ENCODE assay signal across 9 mouse cellular contexts in genomic region chr6:100731996-100732375, GRCm38 (mm10). TPM values are rescaled to one million over a fixed set of nuclear protein-coding genes. Genes with fewer than 3 reads are reported as not detected.
DNase-seq lines count a peak whose midpoint lies in the region; ATAC-seq and TF ChIP-seq lines count a peak whose summit lies in the region.
"Had no signal": no experiment of that assay in that cellular context is flagged by ENCODE, and none has a peak within 500 bp of the region (broad histone marks: within the 10 kb centered on the region; RNA-seq: fewer than 3 reads in every experiment).

No protein-coding gene starts in this region.

- H3K27me3 ChIP-seq in limb, embryonic 11.5 days (ENCODE audit: control insufficient read depth, insufficient read depth, low read length), result no peaks in the 10 kb centered on the region
- H3K27me3 ChIP-seq in limb, embryonic 10.5 days (ENCODE audit: low read depth, poor library complexity, severe bottlenecking), result no peaks in the 10 kb centered on the region
- H3K27me3 ChIP-seq in embryonic facial prominence, embryonic 12.5 days, result no peaks in the 10 kb centered on the region
- H3K27me3 ChIP-seq in heart, postnatal 0 days (ENCODE audit: control insufficient read depth, insufficient read depth, low read length), result no peaks in the 10 kb centered on the region
- H3K27me3 ChIP-seq in myocyte (ENCODE audit: control insufficient read depth, insufficient read depth, insufficient read length), result no peaks in the 10 kb centered on the region
- H3K27me3 ChIP-seq: Patski had no signal

- no peak overlapping the region for H3K4me3 ChIP-seq in limb, embryonic 11.5 days (ENCODE audit: low read depth, low read length)
- H3K4me3 ChIP-seq in limb, embryonic 10.5 days, result no peak overlapping the region
- no peak overlapping the region for H3K4me3 ChIP-seq in embryonic facial prominence, embryonic 12.5 days
- H3K4me3 ChIP-seq in heart, postnatal 0 days (ENCODE audit: low read depth, low read length), result no peak overlapping the region
- no peak overlapping the region for H3K4me3 ChIP-seq in myocyte

- DNase-seq in limb, embryonic 11.5 days (ENCODE audit: low spot score), result peak; percentile 36
- no peak for DNase-seq in limb, embryonic 10.5 days (ENCODE audit: low spot score)
- DNase-seq in heart, postnatal 0 days (ENCODE audit: low spot score), result peak; percentile 28
- DNase-seq in layer of hippocampus, postnatal 14 days (ENCODE audit: low spot score in 2 of 2), result peak; percentile 43 to 77
- no peak for DNase-seq in cerebellum, adult 11-12 months
- DNase-seq in cerebellum, postnatal 36 days, result no peak

- peak overlapping the region; percentile 68 for H3K27ac ChIP-seq in limb, embryonic 11.5 days (replicated peaks; ENCODE audit: low read depth, low read length)
- H3K27ac ChIP-seq in limb, embryonic 10.5 days, result no peak overlapping the region; the same call in 1 of the 2 replicates
- peak overlapping the region; percentile 83 for H3K27ac ChIP-seq in embryonic facial prominence, embryonic 12.5 days
- H3K27ac ChIP-seq in heart, postnatal 0 days (ENCODE audit: low read depth), result no peak overlapping the region

- no peak for TF ChIP-seq POLR2A in myocyte (IDR thresholded peaks at IDR 0.05; ENCODE audit: insufficient read length, low read depth)

- H3K9me3 ChIP-seq in limb, embryonic 11.5 days (ENCODE audit: control insufficient read depth, low read length), result no peaks in the 10 kb centered on the region
- H3K9me3 ChIP-seq in limb, embryonic 10.5 days (replicated peaks), result no peaks in the 10 kb centered on the region
- H3K9me3 ChIP-seq in embryonic facial prominence, embryonic 12.5 days, result no peaks in the 10 kb centered on the region
- H3K9me3 ChIP-seq in heart, postnatal 0 days (replicated peaks; ENCODE audit: control insufficient read depth, low read length), result no peaks in the 10 kb centered on the region

- 0 out of 2 replicates have a peak overlapping the region, but pooled peaks have one; percentile 10 for H3K4me2 ChIP-seq in limb, embryonic 11.5 days (ENCODE audit: low read depth, severe bottlenecking)
- peak overlapping the region; percentile 34 for H3K4me2 ChIP-seq in embryonic facial prominence, embryonic 12.5 days (replicated peaks)
- H3K4me2 ChIP-seq in heart, postnatal 0 days (ENCODE audit: low read depth, low read length), result 0 out of 2 replicates have a peak overlapping the region, but pooled peaks have one; percentile 9
- peak overlapping the region; percentile 66 for H3K4me2 ChIP-seq in myocyte (ENCODE audit: low read depth)

- TF ChIP-seq CTCF in heart, postnatal 0 days (IDR thresholded peaks at IDR 0.05; ENCODE audit: low read depth), result no peak

- no peak overlapping the region for H3ac ChIP-seq in myocyte (ENCODE audit: control insufficient read depth, insufficient read length)

- H3K4me1 ChIP-seq in limb, embryonic 11.5 days (ENCODE audit: control insufficient read depth, insufficient read depth, low read length), result peaks cover 18% of the 10 kb centered on the region
- peaks cover 21% of the 10 kb centered on the region for H3K4me1 ChIP-seq in limb, embryonic 10.5 days
- peaks cover 34% of the 10 kb centered on the region for H3K4me1 ChIP-seq in embryonic facial prominence, embryonic 12.5 days
- H3K4me1 ChIP-seq in heart, postnatal 0 days (ENCODE audit: control insufficient read depth, insufficient read depth), result no peaks in the 10 kb centered on the region

- H3K79me2 ChIP-seq in myocyte (ENCODE audit: control insufficient read depth, insufficient read depth), result no peaks in the 10 kb centered on the region

- ATAC-seq in limb, embryonic 11.5 days (ENCODE audit: insufficient number of reproducible peaks, low FRiP score, low TSS enrichment, low read depth), result no peak
- no peak for ATAC-seq in embryonic facial prominence, embryonic 12.5 days (ENCODE audit: insufficient number of reproducible peaks, insufficient read depth, low FRiP score, low TSS enrichment)
- ATAC-seq in heart, postnatal 0 days (ENCODE audit: insufficient read depth, low read depth), result peak; percentile 53; the same call in 1 of the 2 replicates
- ATAC-seq: Patski had no signal

- H3K9ac ChIP-seq in limb, embryonic 11.5 days (ENCODE audit: low read length), result peak overlapping the region; percentile 37; the same call in 1 of the 2 replicates
- H3K9ac ChIP-seq in embryonic facial prominence, embryonic 12.5 days, result 0 out of 2 replicates have a peak overlapping the region, but pooled peaks have one; percentile 1
- no peak overlapping the region for H3K9ac ChIP-seq in heart, postnatal 0 days (replicated peaks; ENCODE audit: low read depth, low read length)

- 72% methylated on average over 9 of the region's 9 CpGs for WGBS in limb, embryonic 11.5 days
- WGBS in limb, embryonic 10.5 days, result 81% methylated on average over 9 of the region's 9 CpGs
- WGBS in embryonic facial prominence, embryonic 12.5 days, result 39% methylated on average over 9 of the region's 9 CpGs
- 63% methylated on average over 9 of the region's 9 CpGs for WGBS in heart, postnatal 0 days

- no peak for TF ChIP-seq EP300 in heart, postnatal 0 days (IDR thresholded peaks at IDR 0.05; ENCODE audit: low read depth)

- H3K36me3 ChIP-seq in limb, embryonic 11.5 days (ENCODE audit: control insufficient read depth, insufficient read depth, low read length), result no peaks in the 10 kb centered on the region
- H3K36me3 ChIP-seq in limb, embryonic 10.5 days, result no peaks in the 10 kb centered on the region
- peaks cover 7% of the 10 kb centered on the region for H3K36me3 ChIP-seq in embryonic facial prominence, embryonic 12.5 days
- no peaks in the 10 kb centered on the region for H3K36me3 ChIP-seq in heart, postnatal 0 days (replicated peaks; ENCODE audit: control insufficient read depth, insufficient read depth, low read length)
- H3K36me3 ChIP-seq in myocyte (ENCODE audit: control insufficient read depth, insufficient read depth), result no peaks in the 10 kb centered on the region

TF ChIP-seq in myocyte, 11 proteins besides CTCF, POLR2A, EP300 and RAD21:
- TF ChIP-seq MAX (IDR thresholded peaks at IDR 0.05; ENCODE audit: low read depth) (no peak), TCF3 (IDR thresholded peaks at IDR 0.05; ENCODE audit: insufficient read length, low read depth) (no peak), MYOD1 (IDR thresholded peaks at IDR 0.05; ENCODE audit: control insufficient read depth in 1 of 3, insufficient read length in 2 of 3, low read depth in 2 of 3) (no peak), SRF (IDR thresholded peaks at IDR 0.05; ENCODE audit: control insufficient read depth, insufficient read length, low read depth) (no peak), CEBPB (IDR thresholded peaks at IDR 0.05; ENCODE audit: insufficient read depth, poor library complexity, severe bottlenecking) (no peak), MYOG (IDR thresholded peaks at IDR 0.05; ENCODE audit: control insufficient read depth in 1 of 3, insufficient read depth in 1 of 3, insufficient read length in 2 of 3, low read depth in 2 of 3) (no peak), TCF12 (IDR thresholded peaks at IDR 0.05; ENCODE audit: insufficient read depth, poor library complexity, severe bottlenecking) (no peak)

RNA-seq across cellular contexts. Expression of gene Gxylt2, which starts 27.5 kb away (rescaled TPM):
- 5.2 and 6.1 TPM in 2 replicates for polyA plus RNA-seq in limb, embryonic 11.5 days (2014; fragmentation: Nextera tagmentation; extraction: Ambion mirVana)
- 2.4 and 4.4 TPM in 2 replicates for polyA plus RNA-seq in limb, embryonic 10.5 days (2016; fragmentation: Nextera tagmentation; extraction: Ambion mirVana)
- polyA plus RNA-seq in embryonic facial prominence, embryonic 12.5 days (2016; fragmentation: Nextera tagmentation; extraction: Ambion mirVana), result 23.5 and 24.1 TPM in 2 replicates
- 4.8 and 7.7 TPM in 2 replicates for total RNA-seq in heart, postnatal 0 days (2014; rRNA removed; ENCODE audit: low replicate concordance)
- 2.4 and 3.1 TPM in 2 replicates for polyA plus RNA-seq in heart, postnatal 0 days (2015; fragmentation: Nextera tagmentation; extraction: Ambion mirVana)
- total RNA-seq in layer of hippocampus, postnatal 14 days (2021), result 1 to 10 TPM; 1.9 TPM
- polyA plus RNA-seq in myocyte (2012; fragmentation: generic; extraction: Trizol), result 2.2 TPM

Comparison
In these comparisons a context has a peak if more than half of its experiments do, and no peak if none do; other contexts are left out.
1. DNase-seq: peak in limb, embryonic 11.5 days (single experiment), heart, postnatal 0 days (single experiment) and layer of hippocampus, postnatal 14 days (2 of 2); none in limb, embryonic 10.5 days (single experiment), cerebellum, adult 11-12 months (single experiment) and cerebellum, postnatal 36 days (0 of 2).
2. H3K27ac ChIP-seq: peak in limb, embryonic 11.5 days (single experiment) and embryonic facial prominence, embryonic 12.5 days (single experiment); none in limb, embryonic 10.5 days (single experiment) and heart, postnatal 0 days (single experiment).
3. H3K4me2 ChIP-seq: peak in every context shown above with its lines; median percentile 66 in myocyte; 34 in embryonic facial prominence, embryonic 12.5 days; 10 in limb, embryonic 11.5 days; 9 in heart, postnatal 0 days.